ENCODE assay signal across 9 mouse cellular contexts in genomic region chr14:57534961-57535360, GRCm38 (mm10). TPM values are rescaled to one million over a fixed set of nuclear protein-coding genes. Genes with fewer than 3 reads are reported as not detected.
DNase-seq lines count a peak whose midpoint lies in the region; ATAC-seq lines count a peak whose summit lies in the region.
"Had no signal": no experiment of that assay in that cellular context is flagged by ENCODE, and none has a peak within 500 bp of the region (broad histone marks: within the 10 kb centered on the region; RNA-seq: fewer than 3 reads in every experiment).

No protein-coding gene starts in this region.

- H3K4me1 ChIP-seq in limb, embryonic 12.5 days (replicated peaks) = peaks cover 24% of the 10 kb centered on the region
- peaks cover 17% of the 10 kb centered on the region for H3K4me1 ChIP-seq in limb, embryonic 10.5 days
- peaks cover 16% of the 10 kb centered on the region for H3K4me1 ChIP-seq in heart, embryonic 11.5 days (ENCODE audit: control insufficient read depth, insufficient read depth, low read length)
- H3K4me1 ChIP-seq in stomach, embryonic 16.5 days (ENCODE audit: control insufficient read depth, insufficient read depth, low read length) = peaks cover 36% of the 10 kb centered on the region

- H3K9me3 ChIP-seq in limb, embryonic 12.5 days = no peaks in the 10 kb centered on the region
- H3K9me3 ChIP-seq in limb, embryonic 10.5 days (replicated peaks) = no peaks in the 10 kb centered on the region
- H3K9me3 ChIP-seq in heart, embryonic 11.5 days (replicated peaks; ENCODE audit: control insufficient read depth, low read length) = no peaks in the 10 kb centered on the region
- no peaks in the 10 kb centered on the region for H3K9me3 ChIP-seq in stomach, embryonic 16.5 days (replicated peaks; ENCODE audit: control insufficient read depth, low read length)

- ATAC-seq in limb, embryonic 12.5 days (ENCODE audit: insufficient number of reproducible peaks, insufficient read depth, low FRiP score, low TSS enrichment, low read depth) = no peak
- no peak for ATAC-seq in heart, embryonic 11.5 days (replicated peaks; ENCODE audit: insufficient number of reproducible peaks, low FRiP score, low TSS enrichment)
- peak; percentile 80; the same call in 1 of the 2 replicates for ATAC-seq in stomach, embryonic 16.5 days (ENCODE audit: insufficient read depth, low FRiP score)
- ATAC-seq in megakaryocyte, adult 5-6 weeks (ENCODE audit: poor library complexity, severe bottlenecking) = no peak

- no peak for DNase-seq in limb, embryonic 10.5 days (ENCODE audit: low spot score)
- DNase-seq in cerebellum, postnatal 10 days = peak; percentile 58 to 72
- peak; percentile 61 for DNase-seq in kidney, postnatal 14 days
- DNase-seq in natural killer cell, adult 2 months (ENCODE audit: low spot score in 2 of 2) = no peak

- no peaks in the 10 kb centered on the region for H3K36me3 ChIP-seq in limb, embryonic 12.5 days
- H3K36me3 ChIP-seq in limb, embryonic 10.5 days = no peaks in the 10 kb centered on the region
- H3K36me3 ChIP-seq in heart, embryonic 11.5 days (ENCODE audit: control insufficient read depth, insufficient read depth, low read length) = no peaks in the 10 kb centered on the region
- no peaks in the 10 kb centered on the region for H3K36me3 ChIP-seq in stomach, embryonic 16.5 days (ENCODE audit: control insufficient read depth, insufficient read depth, low read length)

- H3K4me2 ChIP-seq in limb, embryonic 12.5 days = peak overlapping the region; percentile 4; the same call in 1 of the 2 replicates
- no peak overlapping the region for H3K4me2 ChIP-seq in heart, embryonic 11.5 days
- H3K4me2 ChIP-seq in stomach, embryonic 16.5 days (ENCODE audit: low read depth, low read length) = peak overlapping the region; percentile 5; the same call in 1 of the 2 replicates

- 15% methylated on average over 8 of the region's 8 CpGs for WGBS in limb, embryonic 12.5 days
- WGBS in limb, embryonic 10.5 days = 17% methylated on average over 8 of the region's 8 CpGs
- 12% methylated on average over 8 of the region's 8 CpGs for WGBS in heart, embryonic 11.5 days (ENCODE audit: insufficient replicate concordance)
- WGBS in stomach, embryonic 16.5 days = 21% methylated on average over 8 of the region's 8 CpGs

- peaks cover 44% of the 10 kb centered on the region for H3K27me3 ChIP-seq in limb, embryonic 12.5 days
- H3K27me3 ChIP-seq in limb, embryonic 10.5 days (ENCODE audit: low read depth, poor library complexity, severe bottlenecking) = peaks cover 50% of the 10 kb centered on the region
- H3K27me3 ChIP-seq in heart, embryonic 11.5 days (ENCODE audit: control insufficient read depth, insufficient read depth, low read length) = peaks cover 22% of the 10 kb centered on the region
- no peaks in the 10 kb centered on the region for H3K27me3 ChIP-seq in stomach, embryonic 16.5 days (ENCODE audit: control insufficient read depth, insufficient read depth, low read length)

- no peak overlapping the region for H3K9ac ChIP-seq in limb, embryonic 12.5 days (replicated peaks)
- H3K9ac ChIP-seq in heart, embryonic 11.5 days (ENCODE audit: low read depth, low read length) = 0 out of 2 replicates have a peak overlapping the region, but pooled peaks have one; percentile 10
- peak overlapping the region; percentile 44; the same call in 1 of the 2 replicates for H3K9ac ChIP-seq in stomach, embryonic 16.5 days (ENCODE audit: low read length)

- H3K27ac ChIP-seq in limb, embryonic 12.5 days = peak overlapping the region; percentile 53; the same call in 1 of the 2 replicates
- H3K27ac ChIP-seq in limb, embryonic 10.5 days = no peak overlapping the region
- no peak overlapping the region for H3K27ac ChIP-seq in heart, embryonic 11.5 days (ENCODE audit: low read depth, low read length)
- peak overlapping the region; percentile 92 for H3K27ac ChIP-seq in stomach, embryonic 16.5 days (ENCODE audit: low read length)

- H3K4me3 ChIP-seq in limb, embryonic 12.5 days (replicated peaks) = no peak overlapping the region
- H3K4me3 ChIP-seq in limb, embryonic 10.5 days = no peak overlapping the region
- H3K4me3 ChIP-seq in heart, embryonic 11.5 days (ENCODE audit: low read depth, low read length) = no peak overlapping the region
- H3K4me3 ChIP-seq in stomach, embryonic 16.5 days (replicated peaks; ENCODE audit: low read length) = no peak overlapping the region

RNA-seq across cellular contexts. Expression of gene Il17d, which starts 10.4 kb away (rescaled TPM):
- polyA plus RNA-seq in limb, embryonic 12.5 days (2016; fragmentation: Nextera tagmentation; extraction: Ambion mirVana) = 3.5 and 4.8 TPM in 2 replicates
- 0.26 and 0.95 TPM in 2 replicates for polyA plus RNA-seq in limb, embryonic 10.5 days (2016; fragmentation: Nextera tagmentation; extraction: Ambion mirVana)
- 0.45 and 0.49 TPM in 2 replicates for polyA plus RNA-seq in heart, embryonic 11.5 days (2014; fragmentation: Nextera tagmentation; extraction: Ambion mirVana)
- 2.7 and 3.2 TPM in 2 replicates for polyA plus RNA-seq in stomach, embryonic 16.5 days (2015; fragmentation: Nextera tagmentation; extraction: Ambion mirVana)
- total RNA-seq in megakaryocyte, adult 5-6 weeks (2015) = not detected in 2 replicates
- total RNA-seq in megakaryocyte, adult 5-6 weeks (2017) = not detected in 2 replicates
- total RNA-seq: hematopoietic stem cell, adult 5-6 weeks had no signal

RNA-seq across cellular contexts. Expression of gene Eef1akmt1, which starts 36.5 kb away (rescaled TPM):
- 100 and 110 TPM in 2 replicates for polyA plus RNA-seq in limb, embryonic 12.5 days (2016; fragmentation: Nextera tagmentation; extraction: Ambion mirVana)
- polyA plus RNA-seq in limb, embryonic 10.5 days (2016; fragmentation: Nextera tagmentation; extraction: Ambion mirVana) = 115 and 132 TPM in 2 replicates
- polyA plus RNA-seq in heart, embryonic 11.5 days (2014; fragmentation: Nextera tagmentation; extraction: Ambion mirVana) = 61.2 and 71.6 TPM in 2 replicates
- polyA plus RNA-seq in stomach, embryonic 16.5 days (2015; fragmentation: Nextera tagmentation; extraction: Ambion mirVana) = 75.3 and 77.5 TPM in 2 replicates
- 47.8 and 51.2 TPM in 2 replicates for total RNA-seq in megakaryocyte, adult 5-6 weeks (2015)
- 19.4 and 25.6 TPM in 2 replicates for total RNA-seq in megakaryocyte, adult 5-6 weeks (2017)

Comparison
In these comparisons a context has a peak if more than half of its experiments do, and no peak if none do; other contexts are left out.
1. H3K27ac ChIP-seq: peak in limb, embryonic 12.5 days (single experiment) and stomach, embryonic 16.5 days (single experiment); none in limb, embryonic 10.5 days (single experiment) and heart, embryonic 11.5 days (single experiment).
2. DNase-seq: peak in cerebellum, postnatal 10 days (2 of 2) and kidney, postnatal 14 days (single experiment); none in limb, embryonic 10.5 days (single experiment) and natural killer cell, adult 2 months (0 of 2).